Mouse (Mus musculus) c-Kit-positive CD71-negative TER-119-negative erythroid progenitor cells, embryonic 14.5 days (primary cell): ENCODE measurements around the gene Efcab14.

ENCODE experiments used
- DNase-seq: peaks from one replicate; pipeline ENCODE4 v3.0.0-alpha.2; 2013; ENCODE audit warnings: low read depth

The Efcab14 gene

GRCm38 (mm10) chr4:115737551-115738041 is at the start of gene Efcab14:
Gene Efcab14, plus strand, starts transcription at chr4:115737744.
- peak; percentile 95 for DNase-seq

GRCm38 (mm10) chr4:115701468-115701867 is 36.1 kb upstream of the Efcab14 start:
- no peak for DNase-seq

GRCm38 (mm10) chr4:115703927-115704505 is 33.5 kb upstream of the Efcab14 start:
- no peak for DNase-seq

GRCm38 (mm10) chr4:115708974-115709593 is 28.5 kb upstream of the Efcab14 start:
- DNase-seq: no peak

GRCm38 (mm10) chr4:115709792-115710418 is 27.6 kb upstream of the Efcab14 start:
- peak; percentile 54 for DNase-seq

GRCm38 (mm10) chr4:115728721-115729120 is 8.8 kb upstream of the Efcab14 start:
- no peak for DNase-seq

GRCm38 (mm10) chr4:115731588-115732222 is 5.8 kb upstream of the Efcab14 start:
- DNase-seq: peak; percentile 61

GRCm38 (mm10) chr4:115732223-115732818 is 5.2 kb upstream of the Efcab14 start:
- DNase-seq: no peak

GRCm38 (mm10) chr4:115733746-115734145 is 3.8 kb upstream of the Efcab14 start:
- DNase-seq: no peak

- DNase-seq: no peak
These were observed 2.7 kb upstream of the Efcab14 start for GRCm38 (mm10) chr4:115734867-115735266.

GRCm38 (mm10) chr4:115738481-115738985 is 989 bp downstream of the Efcab14 start:
- DNase-seq: no peak

- no peak for DNase-seq
These were observed 5.1 kb downstream of the Efcab14 start for GRCm38 (mm10) chr4:115742658-115743057.

GRCm38 (mm10) chr4:115743096-115743495 is 5.6 kb downstream of the Efcab14 start:
- DNase-seq: no peak

- no peak for DNase-seq
These were observed 10.6 kb downstream of the Efcab14 start for GRCm38 (mm10) chr4:115748181-115748580.

- DNase-seq: no peak
These were observed 11.8 kb downstream of the Efcab14 start for GRCm38 (mm10) chr4:115749336-115749735.

- DNase-seq: no peak
These were observed 16.6 kb downstream of the Efcab14 start for GRCm38 (mm10) chr4:115754101-115754500.

- DNase-seq: no peak
These were observed 17.3 kb downstream of the Efcab14 start for GRCm38 (mm10) chr4:115754851-115755250.

GRCm38 (mm10) chr4:115761206-115761605 is 23.7 kb downstream of the Efcab14 start:
- DNase-seq: no peak

GRCm38 (mm10) chr4:115764581-115764980 is 27.0 kb downstream of the Efcab14 start:
- no peak for DNase-seq

- DNase-seq: no peak
These were observed 30.3 kb downstream of the Efcab14 start for GRCm38 (mm10) chr4:115767647-115768467.

- DNase-seq: no peak
These were observed 37.5 kb downstream of the Efcab14 start for GRCm38 (mm10) chr4:115775056-115775455.
